Mouse (Mus musculus) G1E (cell line): ENCODE measurements at regions not wholly inside any gene's neighbourhood (a gene's known extent, or its start where the extent isn't known, plus 50 kb on each side); places are given as distances from the start of the nearest gene placed in this dataset.

Source experiments
- ATAC-seq: 2 replicates; pipeline ENCODE4 v1.8.0; 2016; ENCODE audit warnings: mild to moderate bottlenecking; ENCODE audit not compliant: insufficient number of reproducible peaks, poor library complexity, low FRiP score, severe bottlenecking; ENCODE audit errors: extremely low read depth
- DNase-seq: peaks from one replicate; pipeline ENCODE4 v3.0.0; 2012; ENCODE audit warnings: low spot score
- H3K27me3 ChIP-seq: 2 replicates; pipeline ENCODE4 v1.6.1; 2012; ENCODE audit warnings: mild to moderate bottlenecking, low read length, inconsistent platforms; ENCODE audit not compliant: insufficient read depth
- H3K36me3 ChIP-seq: replicated peaks from 2 replicates; pipeline ENCODE3; 2012; ENCODE audit warnings: mild to moderate bottlenecking, inconsistent platforms
- H3K4me1 ChIP-seq: 2 replicates; pipeline ENCODE4 v1.6.1; 2012; ENCODE audit warnings: low read depth, low read length, inconsistent platforms, mixed read lengths; ENCODE audit not compliant: insufficient read depth
- H3K4me3 ChIP-seq: 2 replicates; pipeline ENCODE4 v1.5.1; 2012; ENCODE audit warnings: low read depth, mild to moderate bottlenecking, inconsistent platforms, low read length, moderate library complexity, mixed read lengths
- H3K9me3 ChIP-seq: replicated peaks from 2 replicates; pipeline ENCODE4 v1.6.1; 2012; ENCODE audit warnings: inconsistent platforms
- CTCF ChIP-seq: IDR thresholded peaks from 2 replicates; pipeline ENCODE4 v1.5.1; 2012; ENCODE audit warnings: low read depth, low read length, inconsistent platforms, mixed read lengths
- GATA1 ChIP-seq: IDR thresholded peaks from 2 replicates; pipeline ENCODE4 v1.6.1; 2012; ENCODE audit warnings: borderline replicate concordance, low read length, inconsistent platforms, mixed read lengths
- GATA2 ChIP-seq: IDR thresholded peaks from 2 replicates; pipeline ENCODE4 v1.6.1; 2012; ENCODE audit warnings: low read depth, low read length, inconsistent platforms, borderline replicate concordance
- POLR2AphosphoS5 ChIP-seq: IDR thresholded peaks from 2 replicates; pipeline ENCODE4 v1.6.1; 2012; ENCODE audit warnings: low read depth, low read length, inconsistent platforms; ENCODE audit not compliant: insufficient replicate concordance
- TAL1 ChIP-seq: conservative IDR thresholded peaks from 2 replicates; pipeline ENCODE4 v1.6.1; 2012; ENCODE audit warnings: low read depth, low read length, inconsistent platforms, mixed read lengths

- no peaks in the 10 kb centered on the region for H3K4me1 ChIP-seq
- DNase-seq: no peak
- ATAC-seq: no peak
- no peaks in the 10 kb centered on the region for H3K9me3 ChIP-seq
- H3K36me3 ChIP-seq: no peaks in the 10 kb centered on the region
- no peak for TF ChIP-seq GATA2
- no peak for TF ChIP-seq TAL1
- TF ChIP-seq CTCF: no peak
- TF ChIP-seq POLR2AphosphoS5: no peak
- no peak for TF ChIP-seq GATA1
- peaks cover 19% of the 10 kb centered on the region for H3K27me3 ChIP-seq
- no peak overlapping the region for H3K4me3 ChIP-seq
These were observed 86.6 kb upstream of the Teddm2 start for GRCm38 (mm10) chr1:153986632-153987031.

GRCm38 (mm10) chr1:153988297-153988696, 88.3 kb upstream of the Teddm2 start:
- TF ChIP-seq POLR2AphosphoS5 (no peak), TAL1 (no peak), GATA1 (no peak), CTCF (no peak), GATA2 (no peak)
- DNase-seq (no peak), ATAC-seq (no peak)
- H3K4me1 ChIP-seq: no peaks in the 10 kb centered on the region
- no peaks in the 10 kb centered on the region for H3K9me3 ChIP-seq
- H3K27me3 ChIP-seq: peaks cover 9% of the 10 kb centered on the region
- no peak overlapping the region for H3K4me3 ChIP-seq
- no peaks in the 10 kb centered on the region for H3K36me3 ChIP-seq

GRCm38 (mm10) chr1:153990651-153991435, 90.8 kb upstream of the Teddm2 start:
- TF ChIP-seq GATA2: no peak
- TF ChIP-seq TAL1: no peak
- TF ChIP-seq CTCF: no peak
- no peak for TF ChIP-seq GATA1
- TF ChIP-seq POLR2AphosphoS5: no peak
- no peaks in the 10 kb centered on the region for H3K36me3 ChIP-seq
- DNase-seq (no peak), ATAC-seq (no peak)
- peaks cover 15% of the 10 kb centered on the region for H3K27me3 ChIP-seq
- H3K4me3 ChIP-seq: no peak overlapping the region
- H3K4me1 ChIP-seq: no peaks in the 10 kb centered on the region
- peaks cover 3% of the 10 kb centered on the region for H3K9me3 ChIP-seq

- Histone ChIP-seq H3K36me3 (no peaks in the 10 kb centered on the region), H3K4me1 (no peaks in the 10 kb centered on the region), H3K27me3 (0 out of 2 replicates have a peak, but pooled peaks cover 12% of the 10 kb centered on the region), H3K4me3 (no peak overlapping the region), H3K9me3 (peaks cover 3% of the 10 kb centered on the region)
- ATAC-seq (no peak), DNase-seq (no peak)
- TF ChIP-seq POLR2AphosphoS5 (no peak), GATA1 (no peak), TAL1 (no peak), GATA2 (no peak), CTCF (no peak)
These were observed 92.4 kb upstream of the Teddm2 start for GRCm38 (mm10) chr1:153992466-153992865.

- TF ChIP-seq GATA2: no peak
- ATAC-seq: no peak
- H3K36me3 ChIP-seq: no peaks in the 10 kb centered on the region
These were observed 94.8 kb upstream of the Teddm2 start for GRCm38 (mm10) chr1:153994871-153995270.

GRCm38 (mm10) chr1:153997201-153998181, 97.5 kb upstream of the Teddm2 start:
- DNase-seq (no peak), ATAC-seq (no peak)
- Histone ChIP-seq H3K27me3 (peaks cover 15% of the 10 kb centered on the region), H3K4me1 (no peaks in the 10 kb centered on the region), H3K9me3 (peaks cover 3% of the 10 kb centered on the region), H3K4me3 (no peak overlapping the region), H3K36me3 (no peaks in the 10 kb centered on the region)
- TF ChIP-seq POLR2AphosphoS5 (no peak), CTCF (no peak), GATA2 (no peak), GATA1 (no peak), TAL1 (no peak)

More at GRCm38 (mm10) chr1:153994871-153995270, 94.8 kb upstream of the Teddm2 start:
- DNase-seq: no peak
- H3K9me3 ChIP-seq: peaks cover 3% of the 10 kb centered on the region
- no peaks in the 10 kb centered on the region for H3K4me1 ChIP-seq
- no peak overlapping the region for H3K4me3 ChIP-seq
- H3K27me3 ChIP-seq: peaks cover 15% of the 10 kb centered on the region
